Mouse (Mus musculus): Measurements from ENCODE around the gene Ksr1. TPM values are rescaled to one million over a fixed set of nuclear protein-coding genes. Genes with fewer than 3 reads are reported as not detected.

The Ksr1 gene
- polyA plus RNA-seq, 1 experiment, result 26.9 TPM

DNA sequence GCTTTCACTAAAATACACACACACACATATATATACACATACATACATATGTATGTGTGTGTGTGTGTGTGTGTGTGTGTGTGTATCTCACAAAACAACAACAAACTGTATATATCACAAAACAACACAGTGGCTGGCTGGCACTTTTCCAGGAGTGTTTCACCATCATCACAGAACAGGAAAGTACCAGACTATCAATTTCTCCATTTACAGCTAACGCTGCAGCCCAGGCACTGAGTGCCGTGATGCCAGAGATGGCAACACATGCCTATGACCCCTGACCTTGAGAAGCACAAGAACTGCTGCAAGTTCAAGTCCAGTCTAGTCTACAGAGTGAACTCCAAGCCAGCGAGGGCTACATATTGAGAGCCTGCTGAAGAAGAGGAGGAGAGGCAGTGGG lies 26.1 kb downstream of the Ksr1 start:
- DNase-seq (ENCODE audit: low read depth), result no peak
- no peak for TF ChIP-seq CTCF (IDR thresholded peaks at IDR 0.05; ENCODE audit: borderline replicate concordance, extremely low read depth, insufficient read depth, insufficient read length)
- TF ChIP-seq POLR2A (IDR thresholded peaks at IDR 0.05; ENCODE audit: borderline replicate concordance, extremely low read depth, insufficient read depth, insufficient read length, poor library complexity, severe bottlenecking), result no peak

DNA sequence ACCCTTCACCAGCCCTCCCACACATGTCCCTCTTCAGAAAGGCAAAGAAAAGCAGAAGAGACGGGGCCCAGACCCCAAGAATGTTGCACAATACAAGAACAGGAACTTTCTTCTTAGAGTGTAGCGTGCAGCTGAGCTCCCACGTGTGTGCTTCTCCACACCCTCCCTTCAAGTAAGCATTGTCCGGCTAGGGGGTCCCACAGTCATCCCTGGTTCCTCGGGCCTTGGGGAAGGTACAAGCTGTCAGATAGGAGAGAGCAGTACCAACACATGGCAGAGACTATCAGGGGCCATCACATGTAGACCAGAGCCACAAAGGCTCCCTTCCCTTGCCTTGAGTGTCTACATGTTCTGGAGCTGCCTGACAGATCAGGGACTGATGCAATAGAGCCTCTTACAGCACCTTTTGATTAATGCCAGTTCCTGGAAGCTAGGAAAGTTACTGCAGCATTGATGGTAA lies 27.3 kb downstream of the Ksr1 start:
- TF ChIP-seq CTCF (IDR thresholded peaks at IDR 0.05; ENCODE audit: borderline replicate concordance, extremely low read depth, insufficient read depth, insufficient read length) (no peak), POLR2A (IDR thresholded peaks at IDR 0.05; ENCODE audit: borderline replicate concordance, extremely low read depth, insufficient read depth, insufficient read length, poor library complexity, severe bottlenecking) (no peak)

DNA sequence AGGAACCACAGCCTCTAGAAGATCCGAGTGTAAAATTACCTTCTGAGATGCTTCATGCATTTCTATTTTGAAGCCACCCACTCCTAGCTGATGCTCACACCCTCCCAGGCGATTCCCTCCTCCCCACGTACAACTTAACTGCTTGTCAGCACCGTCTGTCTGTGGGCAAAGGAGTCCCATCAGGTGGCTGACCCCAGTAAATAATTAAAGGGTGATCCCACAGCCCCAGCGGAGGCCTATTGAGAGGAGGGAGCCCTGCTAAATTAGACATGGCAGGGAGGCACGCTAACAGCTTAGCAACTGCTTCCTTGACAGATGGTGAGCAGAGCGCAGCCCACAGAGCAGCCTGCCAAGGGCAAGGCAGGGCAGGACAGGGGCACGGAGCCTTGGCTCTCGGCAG lies 29.5 kb downstream of the Ksr1 start:
- TF ChIP-seq CTCF (IDR thresholded peaks at IDR 0.05; ENCODE audit: borderline replicate concordance, extremely low read depth, insufficient read depth, insufficient read length) (no peak), POLR2A (IDR thresholded peaks at IDR 0.05; ENCODE audit: borderline replicate concordance, extremely low read depth, insufficient read depth, insufficient read length, poor library complexity, severe bottlenecking) (no peak)
- peak; percentile 85 for DNase-seq (ENCODE audit: low read depth)

More for the DNA sequence above, 27.3 kb downstream of the Ksr1 start:
- DNase-seq (ENCODE audit: low read depth), result no peak

DNA sequence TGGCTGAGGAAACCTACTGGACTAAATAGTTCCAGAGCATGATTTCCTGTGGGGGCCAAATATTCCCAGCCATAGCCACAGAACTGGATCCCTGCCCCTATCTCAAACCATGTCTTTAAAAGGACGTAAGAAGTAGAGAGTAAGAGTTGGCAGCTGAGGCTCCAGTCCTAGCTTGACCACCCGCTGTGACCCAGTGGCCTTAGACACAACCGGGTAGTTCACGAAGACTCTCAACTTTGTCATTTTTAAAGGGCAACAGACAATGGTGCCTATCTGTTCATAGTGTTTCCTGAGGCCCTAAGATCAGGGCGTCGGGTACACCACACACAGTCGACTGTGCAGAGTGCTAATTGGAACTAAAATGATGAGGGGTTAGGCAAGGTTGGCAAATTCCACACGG lies 30.5 kb downstream of the Ksr1 start:
- no peak for DNase-seq (ENCODE audit: low read depth)
- TF ChIP-seq CTCF (IDR thresholded peaks at IDR 0.05; ENCODE audit: borderline replicate concordance, extremely low read depth, insufficient read depth, insufficient read length), result no peak
- no peak for TF ChIP-seq POLR2A (IDR thresholded peaks at IDR 0.05; ENCODE audit: borderline replicate concordance, extremely low read depth, insufficient read depth, insufficient read length, poor library complexity, severe bottlenecking)

DNA sequence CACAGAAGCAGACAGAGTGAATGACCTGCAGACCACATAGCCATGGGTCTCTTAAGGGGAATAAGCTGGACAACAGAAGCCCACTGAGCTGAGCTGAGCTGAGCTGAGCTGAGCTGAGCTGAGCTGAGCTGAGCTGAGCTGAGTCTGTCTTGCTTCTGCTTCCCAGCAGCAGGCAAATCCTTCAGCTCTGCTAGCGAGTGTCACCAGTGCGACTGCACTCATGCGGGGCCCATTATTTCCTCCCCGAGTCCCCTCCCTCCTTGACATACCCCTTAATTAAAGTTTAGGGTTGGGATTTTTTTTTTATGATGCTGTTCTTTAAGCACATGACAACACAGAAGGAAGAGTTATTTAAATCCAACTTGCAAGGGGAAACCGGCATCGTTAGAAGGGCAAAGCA lies 32.1 kb downstream of the Ksr1 start:
- DNase-seq (ENCODE audit: low read depth), result peak; percentile 40
- TF ChIP-seq CTCF (IDR thresholded peaks at IDR 0.05; ENCODE audit: borderline replicate concordance, extremely low read depth, insufficient read depth, insufficient read length), result no peak
- TF ChIP-seq POLR2A (IDR thresholded peaks at IDR 0.05; ENCODE audit: borderline replicate concordance, extremely low read depth, insufficient read depth, insufficient read length, poor library complexity, severe bottlenecking), result no peak

DNA sequence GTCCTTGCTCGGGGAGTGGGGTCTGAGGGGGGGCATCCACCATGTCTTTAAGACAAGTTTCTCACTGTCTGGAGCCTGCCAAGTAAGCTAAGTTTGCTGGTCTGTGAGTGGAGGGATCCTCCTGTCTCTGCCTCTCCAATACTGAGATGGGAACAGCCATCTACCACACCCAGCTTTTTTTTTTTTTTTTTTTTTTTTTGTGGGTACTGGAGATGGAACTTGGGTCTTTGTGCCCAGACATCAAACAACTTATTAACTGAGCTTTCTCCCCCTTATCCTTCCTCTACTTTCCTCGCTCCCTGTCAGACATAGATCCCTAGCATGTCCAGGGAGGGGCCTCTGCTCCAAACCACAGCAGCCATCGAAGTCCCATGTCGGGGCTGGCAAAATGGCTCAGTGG lies 32.8 kb downstream of the Ksr1 start:
- DNase-seq (ENCODE audit: low read depth), result no peak
- TF ChIP-seq POLR2A (IDR thresholded peaks at IDR 0.05; ENCODE audit: borderline replicate concordance, extremely low read depth, insufficient read depth, insufficient read length, poor library complexity, severe bottlenecking) (no peak), CTCF (IDR thresholded peaks at IDR 0.05; ENCODE audit: borderline replicate concordance, extremely low read depth, insufficient read depth, insufficient read length) (no peak)

DNA sequence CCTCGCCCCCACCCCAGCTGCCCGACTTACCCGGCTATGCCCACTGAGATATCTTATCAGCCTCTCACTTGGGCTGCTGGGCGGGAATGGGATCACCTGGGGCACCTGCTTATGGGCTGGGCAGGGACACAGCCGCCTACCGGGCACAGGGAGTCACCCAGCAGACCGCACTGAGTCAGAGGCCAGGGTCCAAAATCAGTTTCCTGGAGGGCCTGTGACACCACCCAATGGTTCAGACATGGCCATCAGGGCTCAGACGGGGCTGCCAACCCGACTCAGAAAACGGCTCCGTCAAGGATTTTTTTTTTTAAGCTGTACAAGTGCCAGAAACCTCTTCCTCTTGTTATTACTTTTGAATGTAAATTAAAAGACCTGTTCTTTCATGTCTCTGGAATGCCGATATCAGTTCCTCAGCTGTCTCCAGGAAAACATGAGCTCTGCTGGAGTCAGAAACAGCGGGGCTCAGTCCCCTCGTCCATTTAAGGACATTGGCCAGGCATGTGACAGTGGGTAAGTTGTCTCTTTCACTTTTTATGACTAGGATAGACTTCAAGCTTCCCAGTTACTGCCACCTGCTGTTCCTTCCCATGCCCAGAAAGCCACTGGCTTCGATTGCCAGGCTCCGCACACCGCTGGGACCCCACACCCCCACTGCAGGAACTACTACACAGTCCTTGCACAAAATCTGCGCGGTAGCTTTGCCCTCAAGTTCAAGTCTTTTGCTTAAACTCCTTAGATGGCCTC lies 33.5 kb downstream of the Ksr1 start:
- peak; percentile 24 for DNase-seq (ENCODE audit: low read depth)
- TF ChIP-seq CTCF (IDR thresholded peaks at IDR 0.05; ENCODE audit: borderline replicate concordance, extremely low read depth, insufficient read depth, insufficient read length) (no peak), POLR2A (IDR thresholded peaks at IDR 0.05; ENCODE audit: borderline replicate concordance, extremely low read depth, insufficient read depth, insufficient read length, poor library complexity, severe bottlenecking) (no peak)

DNA sequence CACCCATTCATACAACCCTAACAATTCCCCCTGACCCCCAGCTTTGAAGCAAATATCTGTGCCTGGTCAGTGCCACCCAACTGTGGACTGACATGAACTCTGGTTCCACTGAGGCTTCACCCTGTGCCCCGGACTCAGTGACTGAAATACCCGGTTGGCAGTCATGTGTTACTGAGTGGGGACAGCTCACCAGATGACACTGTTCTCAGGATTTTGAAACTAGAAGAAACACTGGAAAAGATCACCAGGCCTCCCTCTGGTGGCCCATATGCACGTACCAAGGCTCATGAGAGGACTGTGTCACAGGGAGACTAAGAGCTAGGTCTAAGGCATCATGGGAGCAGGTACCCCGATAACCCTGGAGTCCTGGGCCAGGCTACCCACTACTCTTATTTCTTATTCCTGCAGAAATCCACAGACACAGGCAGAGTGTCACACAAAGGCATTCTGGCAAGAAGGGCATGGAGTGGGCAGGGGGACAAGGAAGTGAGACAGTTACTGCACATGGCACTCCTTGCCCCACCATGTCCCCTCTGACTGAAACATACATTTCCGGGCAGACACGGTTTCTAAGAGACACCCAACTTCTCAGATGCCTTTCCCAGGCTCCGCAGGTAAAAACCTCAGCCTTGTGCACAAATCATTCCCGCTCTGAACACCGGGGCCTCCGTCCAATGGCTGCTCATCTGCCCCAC lies 34.2 kb downstream of the Ksr1 start:
- no peak for TF ChIP-seq POLR2A (IDR thresholded peaks at IDR 0.05; ENCODE audit: borderline replicate concordance, extremely low read depth, insufficient read depth, insufficient read length, poor library complexity, severe bottlenecking)
- no peak for TF ChIP-seq CTCF (IDR thresholded peaks at IDR 0.05; ENCODE audit: borderline replicate concordance, extremely low read depth, insufficient read depth, insufficient read length)
- DNase-seq (ENCODE audit: low read depth), result no peak

DNA sequence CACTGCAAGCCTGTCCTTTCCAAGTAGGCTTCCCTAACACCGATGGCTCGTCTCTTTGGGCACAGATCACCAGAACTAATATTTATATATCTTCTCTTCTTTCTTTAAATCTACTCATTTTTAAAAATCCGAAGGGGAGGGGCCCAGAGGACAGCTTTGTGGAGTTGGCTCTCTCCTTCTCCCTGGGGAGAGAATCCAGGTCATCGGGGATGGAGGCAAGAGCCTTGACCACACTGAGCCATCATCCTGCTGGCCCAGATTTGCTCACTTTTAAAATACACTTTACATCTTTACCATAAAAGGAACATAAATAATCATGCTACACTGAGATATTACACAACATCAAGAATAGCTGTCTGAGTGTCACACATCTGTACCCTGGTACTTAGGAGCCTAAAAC lies 35.8 kb downstream of the Ksr1 start:
- TF ChIP-seq CTCF (IDR thresholded peaks at IDR 0.05; ENCODE audit: borderline replicate concordance, extremely low read depth, insufficient read depth, insufficient read length) (no peak), POLR2A (IDR thresholded peaks at IDR 0.05; ENCODE audit: borderline replicate concordance, extremely low read depth, insufficient read depth, insufficient read length, poor library complexity, severe bottlenecking) (no peak)

DNA sequence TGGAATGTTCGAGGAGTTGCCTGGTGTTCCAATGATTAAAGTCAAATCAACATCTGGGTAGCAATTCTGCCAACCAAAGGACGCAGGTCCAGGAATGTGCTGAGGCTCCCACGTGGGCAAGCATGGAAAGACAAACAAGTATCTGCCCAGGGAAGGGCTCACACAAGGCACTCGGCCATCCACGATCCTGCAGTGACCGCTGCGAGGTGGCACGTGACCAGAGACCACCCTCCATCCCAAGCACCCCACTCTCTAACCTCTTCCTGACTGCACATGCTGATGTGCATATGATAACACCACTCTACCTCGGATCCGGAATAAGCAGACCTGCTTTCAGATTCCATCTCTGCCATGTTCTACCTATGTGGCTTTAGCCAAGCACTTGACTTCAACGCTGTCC lies 38.3 kb downstream of the Ksr1 start:
- TF ChIP-seq CTCF (IDR thresholded peaks at IDR 0.05; ENCODE audit: borderline replicate concordance, extremely low read depth, insufficient read depth, insufficient read length) (no peak), POLR2A (IDR thresholded peaks at IDR 0.05; ENCODE audit: borderline replicate concordance, extremely low read depth, insufficient read depth, insufficient read length, poor library complexity, severe bottlenecking) (no peak)
- no peak for DNase-seq (ENCODE audit: low read depth)

More for the DNA sequence above, 35.8 kb downstream of the Ksr1 start:
- DNase-seq (ENCODE audit: low read depth), result no peak

DNA sequence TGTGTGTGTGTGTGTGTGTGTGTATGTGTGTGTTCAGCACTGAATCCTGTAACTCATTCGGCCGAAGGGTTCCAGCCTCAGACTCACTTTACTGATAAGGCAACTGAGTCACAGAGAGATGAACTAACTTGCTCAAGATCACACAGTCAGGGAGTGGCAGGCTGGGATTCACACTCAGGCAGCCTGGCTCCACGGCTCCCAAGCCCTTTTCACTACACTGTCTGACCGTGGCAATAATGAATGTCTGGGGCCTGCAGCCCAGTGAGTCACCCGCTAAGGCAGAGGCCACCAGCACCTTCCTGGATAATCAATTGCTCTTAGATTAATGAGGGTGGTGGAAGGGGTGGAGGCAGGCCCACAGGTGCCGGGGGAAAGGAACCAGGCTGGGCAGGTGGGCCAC lies 41.2 kb downstream of the Ksr1 start:
- DNase-seq (ENCODE audit: low read depth), result no peak
- no peak for TF ChIP-seq CTCF (IDR thresholded peaks at IDR 0.05; ENCODE audit: borderline replicate concordance, extremely low read depth, insufficient read depth, insufficient read length)
- no peak for TF ChIP-seq POLR2A (IDR thresholded peaks at IDR 0.05; ENCODE audit: borderline replicate concordance, extremely low read depth, insufficient read depth, insufficient read length, poor library complexity, severe bottlenecking)

DNA sequence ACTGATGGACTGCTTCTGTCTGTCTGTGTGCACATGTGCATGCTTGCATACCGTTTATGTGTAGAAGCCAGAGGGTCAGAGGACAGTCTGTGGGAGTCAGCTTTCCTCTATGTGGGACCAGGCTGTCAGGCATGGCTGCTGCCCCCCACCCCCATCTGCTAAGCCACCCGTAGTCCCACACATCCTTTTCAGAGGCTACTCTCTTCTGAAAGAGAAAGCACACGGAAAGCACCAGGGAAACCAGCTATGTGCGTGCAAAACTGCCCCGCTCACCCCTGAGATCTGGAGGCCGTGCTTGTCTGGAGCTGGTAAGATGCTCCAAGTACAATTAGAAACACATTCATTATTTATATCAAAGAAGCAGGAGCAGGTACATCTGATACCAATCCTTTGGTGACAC lies 41.7 kb downstream of the Ksr1 start:
- TF ChIP-seq POLR2A (IDR thresholded peaks at IDR 0.05; ENCODE audit: borderline replicate concordance, extremely low read depth, insufficient read depth, insufficient read length, poor library complexity, severe bottlenecking) (no peak), CTCF (IDR thresholded peaks at IDR 0.05; ENCODE audit: borderline replicate concordance, extremely low read depth, insufficient read depth, insufficient read length) (no peak)
- DNase-seq (ENCODE audit: low read depth), result no peak

Measured in brain, embryonic 14.5 days (tissue).